Mouse (Mus musculus) kidney, adult 2 months (tissue): ENCODE results near the gene Casc3. TPM values are rescaled to one million over a fixed set of nuclear protein-coding genes. Genes with fewer than 3 reads are reported as not detected.

Experiments used
- DNase-seq: peaks from one replicate; pipeline ENCODE4 v3.0.0; 2021
- H3K27ac ChIP-seq: fragments of 200-500 bp; 2 replicates; pipeline ENCODE4 v1.5.1; 2012; ENCODE audit warnings: low read depth, low read length, control low read depth, inconsistent platforms; ENCODE audit not compliant: insufficient read depth
- H3K27me3 ChIP-seq: fragments of 200-500 bp; replicated peaks from 2 replicates; pipeline ENCODE4 v1.6.1; 2012; ENCODE audit warnings: mild to moderate bottlenecking, moderate library complexity, low read length, inconsistent platforms; ENCODE audit not compliant: control insufficient read depth, insufficient read depth
- H3K36me3 ChIP-seq: fragments of 200-500 bp; 2 replicates; pipeline ENCODE4 v1.6.1; 2012; ENCODE audit warnings: mild to moderate bottlenecking, moderate library complexity, low read length, inconsistent platforms; ENCODE audit not compliant: control insufficient read depth, insufficient read depth
- H3K4me1 ChIP-seq: fragments of 200-500 bp; 2 replicates; pipeline ENCODE4 v1.6.1; 2011; ENCODE audit warnings: low read length; ENCODE audit not compliant: control insufficient read depth, insufficient read depth
- H3K4me3 ChIP-seq: fragments of 200-500 bp; 2 replicates; pipeline ENCODE4 v1.5.1; 2011; ENCODE audit warnings: mild to moderate bottlenecking, low read depth, low read length, control low read depth; ENCODE audit not compliant: insufficient read depth
- CTCF ChIP-seq: fragments of 200-500 bp; conservative IDR thresholded peaks from 2 replicates; pipeline ENCODE4 v1.5.1; 2011; ENCODE audit warnings: low read depth, mild to moderate bottlenecking, control low read depth, low read length, moderate library complexity, mixed read lengths; ENCODE audit not compliant: insufficient read depth, insufficient read length
- POLR2A ChIP-seq: fragments of 200-500 bp; IDR thresholded peaks from one replicate; pipeline ENCODE4 v1.6.1; 2011; ENCODE audit warnings: low read depth, low read length, control low read depth
- WGBS: fragments of 180-500 bp; shearing (Covaris S2); methylation state at CpG from one replicate; pipeline ENCODE4 v1.1.7; 2018; 5-methylcytosine and 5-hydroxymethylcytosine counted together
- polyA plus RNA-seq: library from polyadenylated mRNA; depleted of rRNA; stranded (reverse); fragments of >200 nt; gene quantifications from 2 replicates; pipeline ENCODE4 v1.2.3, GENCODE M21; 2012

Gene Casc3
- polyA plus RNA-seq, 1 experiment: 24.5 TPM

DNA sequence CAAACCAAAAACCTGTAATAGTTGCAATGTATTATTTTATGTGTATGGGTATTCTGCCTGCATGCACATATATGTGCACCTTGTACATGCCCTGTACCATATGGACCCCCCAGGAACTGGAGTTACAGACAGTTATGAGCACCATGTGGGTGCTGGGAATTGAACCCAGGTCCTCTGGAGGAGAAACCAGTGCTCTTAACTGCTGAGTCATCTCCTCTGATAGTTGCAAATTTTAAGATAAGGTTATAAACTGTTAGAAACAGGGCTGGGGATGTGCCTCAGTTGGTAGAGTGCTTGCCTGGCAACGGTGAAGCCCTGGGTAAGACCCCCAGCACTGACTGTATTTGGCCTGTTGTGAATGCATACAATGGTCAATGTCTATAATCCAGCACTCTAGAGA, 13.3 kb upstream of the Casc3 start:
- WGBS: 83% methylated on average over 1 of the region's 1 CpGs

GRCm38 (mm10) chr11:98792081-98792480, 12.6 kb upstream of the Casc3 start:
- Histone ChIP-seq H3K36me3 (no peaks in the 10 kb centered on the region), H3K27ac (no peak overlapping the region), H3K4me1 (peaks cover 6% of the 10 kb centered on the region; the same call in 1 of the 2 replicates), H3K27me3 (no peaks in the 10 kb centered on the region), H3K4me3 (no peak overlapping the region)
- TF ChIP-seq CTCF: no peak
- no peak for TF ChIP-seq POLR2A
- 28% methylated on average over 4 of the region's 4 CpGs for WGBS
- DNase-seq: no peak

More for the DNA sequence above, 13.3 kb upstream of the Casc3 start:
- DNase-seq: no peak
- peaks cover 6% of the 10 kb centered on the region; the same call in 1 of the 2 replicates for H3K4me1 ChIP-seq
- TF ChIP-seq CTCF (no peak), POLR2A (no peak)
- no peak overlapping the region for H3K4me3 ChIP-seq
- H3K36me3 ChIP-seq: no peaks in the 10 kb centered on the region
- no peaks in the 10 kb centered on the region for H3K27me3 ChIP-seq
- H3K27ac ChIP-seq: no peak overlapping the region

DNA sequence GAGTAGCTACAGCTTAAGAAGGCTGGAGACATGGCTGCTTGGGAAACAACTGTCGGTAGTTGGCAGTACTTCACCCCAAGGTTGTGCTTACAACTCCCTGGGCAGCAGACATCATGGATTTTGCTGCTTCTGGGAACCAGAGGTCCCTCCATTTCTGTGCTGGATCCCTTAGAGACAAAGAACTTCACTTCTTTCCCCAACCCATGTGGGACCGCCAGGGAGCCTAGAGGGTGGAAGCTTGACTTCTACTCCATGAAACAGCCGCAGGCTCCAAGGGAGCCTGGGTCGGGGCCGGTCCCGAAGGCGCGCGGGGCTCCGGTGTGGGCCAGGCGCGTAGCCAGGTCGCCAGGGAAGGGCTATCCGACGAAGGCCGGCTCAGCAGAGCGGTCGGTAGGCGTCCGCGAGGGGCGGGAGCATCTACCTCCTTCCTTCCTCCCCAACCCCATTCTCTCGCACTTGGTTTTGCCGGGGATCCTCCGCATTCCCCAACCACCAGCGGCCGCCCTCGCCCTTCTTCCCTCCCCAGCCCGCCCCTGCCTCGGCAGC, 10.2 kb upstream of the Casc3 start:
- H3K27me3 ChIP-seq: no peaks in the 10 kb centered on the region
- peaks cover 12% of the 10 kb centered on the region for H3K4me1 ChIP-seq
- peak; percentile 84 for DNase-seq
- WGBS: 1% methylated on average over 29 of the region's 30 CpGs
- H3K36me3 ChIP-seq: no peaks in the 10 kb centered on the region
- H3K4me3 ChIP-seq: peak overlapping the region; percentile 84
- peak overlapping the region; percentile 98 for H3K27ac ChIP-seq
- peak; percentile 52 for TF ChIP-seq POLR2A
- TF ChIP-seq CTCF: peak; percentile 38

DNA sequence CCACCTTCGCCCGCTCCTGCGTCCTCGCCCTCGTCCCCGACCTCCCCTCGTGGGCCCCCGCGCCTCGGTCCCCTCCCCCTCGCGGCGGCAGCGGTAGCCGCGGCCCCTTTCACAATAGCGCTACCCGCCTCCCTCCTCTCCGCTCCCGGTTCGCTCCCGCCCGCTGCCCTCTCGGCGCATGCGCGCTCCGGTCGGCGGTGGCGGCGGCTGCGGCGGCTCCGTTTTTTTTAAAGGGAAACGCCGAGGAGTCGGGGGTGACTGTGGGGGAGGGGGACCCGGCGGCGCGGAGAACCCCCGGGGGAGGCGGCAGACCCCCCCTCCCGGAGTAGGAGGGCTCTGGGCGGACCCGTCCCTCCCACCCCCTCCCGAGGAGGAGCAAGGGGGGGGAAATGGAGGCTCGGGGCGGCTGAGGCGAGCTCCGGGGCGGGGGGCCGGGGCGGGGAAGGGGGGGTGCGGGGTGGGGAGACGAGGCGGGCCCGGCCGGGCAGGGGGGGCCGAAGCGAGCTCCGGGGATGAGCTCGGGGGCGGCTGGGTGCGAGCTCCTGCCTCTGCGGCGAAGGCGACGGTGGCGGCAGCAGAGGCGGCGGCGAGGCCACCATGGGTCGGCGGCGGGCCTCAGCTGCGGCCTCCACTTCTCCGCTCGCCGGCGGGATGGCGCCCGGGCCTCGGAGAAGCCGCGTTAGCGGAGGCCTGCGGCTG, 9.5 kb upstream of the Casc3 start, which contains the start of gene Msl1:
Gene Msl1 (plus strand): TSS at position 502 of the 699 bp plus-strand sequence.
- peak within 1 kb of the TSS; percentile 98 for H3K27ac ChIP-seq
- peaks cover 3% of the 10 kb centered on the region for H3K36me3 ChIP-seq
- H3K27me3 ChIP-seq: no peaks in the 10 kb centered on the region
- 2% methylated on average over 81 of the region's 89 CpGs for WGBS
- peak; percentile 94 for DNase-seq
- H3K4me1 ChIP-seq: peaks cover 12% of the 10 kb centered on the region
- H3K4me3 ChIP-seq: peak within 1 kb of the TSS; percentile 84
- no peak for TF ChIP-seq POLR2A
- TF ChIP-seq CTCF: no peak

DNA sequence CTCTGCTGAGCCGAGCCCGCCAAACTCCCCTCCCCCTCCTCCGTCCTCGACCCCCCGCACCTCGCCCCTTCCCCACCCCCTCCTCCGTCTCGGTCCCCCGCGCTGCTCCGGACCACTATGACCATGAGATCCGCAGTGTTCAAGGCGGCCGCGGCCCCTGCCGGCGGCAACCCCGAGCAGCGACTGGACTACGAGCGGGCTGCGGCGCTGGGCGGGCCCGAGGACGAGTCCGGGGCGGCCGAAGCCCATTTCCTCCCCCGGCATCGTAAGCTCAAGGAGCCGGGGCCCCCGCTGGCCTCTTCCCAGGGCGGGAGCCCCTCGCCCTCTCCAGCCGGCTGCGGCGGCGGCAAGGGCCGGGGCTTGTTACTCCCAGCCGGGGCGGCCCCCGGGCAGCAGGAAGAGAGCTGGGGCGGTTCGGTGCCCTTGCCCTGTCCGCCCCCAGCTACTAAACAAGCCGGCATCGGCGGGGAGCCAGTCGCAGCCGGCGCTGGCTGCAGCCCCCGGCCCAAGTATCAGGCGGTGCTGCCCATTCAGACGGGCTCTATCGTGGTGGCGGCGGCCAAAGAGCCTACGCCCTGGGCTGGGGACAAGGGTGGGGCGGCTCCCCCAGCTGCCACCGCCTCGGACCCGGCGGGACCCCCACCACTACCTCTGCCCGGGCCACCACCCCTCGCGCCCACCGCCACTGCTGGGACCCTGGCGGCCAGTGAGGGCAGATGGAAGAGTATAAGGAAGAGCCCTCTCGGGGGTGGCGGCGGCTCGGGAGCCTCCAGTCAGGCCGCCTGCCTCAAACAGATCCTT, 8.8 kb upstream of the Casc3 start:
- H3K4me3 ChIP-seq: peak overlapping the region; percentile 84

DNA sequence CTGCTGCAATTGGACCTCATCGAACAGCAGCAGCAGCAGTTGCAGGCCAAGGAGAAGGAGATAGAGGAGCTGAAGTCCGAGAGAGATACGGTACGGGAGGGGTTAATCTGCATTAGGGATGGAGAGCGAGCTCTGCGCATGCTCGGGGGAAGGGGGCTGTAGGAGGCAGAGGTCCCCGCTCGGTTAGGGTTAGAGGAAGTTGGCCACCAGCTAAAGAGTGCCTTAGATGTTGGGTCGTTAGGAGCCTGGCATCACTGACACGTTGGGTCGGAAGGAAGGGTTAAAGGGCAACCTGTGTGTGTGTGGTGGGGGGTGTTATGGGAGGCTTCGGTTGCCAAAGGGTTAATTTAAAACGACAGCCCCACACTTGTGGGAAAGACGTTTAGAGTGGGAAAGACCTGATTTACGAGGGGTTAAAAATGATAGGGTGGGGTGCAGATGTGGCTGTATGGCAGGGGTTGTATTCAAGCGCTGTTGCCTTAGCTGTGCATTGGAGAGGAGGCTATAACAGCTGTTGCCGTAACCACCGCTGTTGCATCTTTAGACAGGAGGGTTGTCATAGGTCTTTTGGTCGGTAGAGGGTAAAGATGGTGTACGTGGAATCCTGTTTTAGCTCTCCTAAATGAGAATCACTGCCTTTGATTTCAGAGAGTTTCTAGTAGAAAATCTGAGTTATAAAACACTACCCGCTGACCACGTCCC, 8.0 kb upstream of the Casc3 start:
- Histone ChIP-seq H3K4me1 (peaks cover 12% of the 10 kb centered on the region), H3K36me3 (peaks cover 4% of the 10 kb centered on the region), H3K27ac (peak overlapping the region; percentile 66), H3K4me3 (peak overlapping the region; percentile 84), H3K27me3 (no peaks in the 10 kb centered on the region)
- TF ChIP-seq POLR2A (no peak), CTCF (no peak)
- WGBS: 2% methylated on average over 23 of the region's 23 CpGs
- peak; percentile 57 for DNase-seq

More for the DNA sequence above, 8.8 kb upstream of the Casc3 start:
- peak; percentile 66 for DNase-seq
- Histone ChIP-seq H3K27me3 (no peaks in the 10 kb centered on the region), H3K36me3 (peaks cover 3% of the 10 kb centered on the region), H3K4me1 (peaks cover 12% of the 10 kb centered on the region), H3K27ac (peak overlapping the region; percentile 77)
- 1% methylated on average over 72 of the region's 74 CpGs for WGBS
- TF ChIP-seq CTCF (no peak), POLR2A (no peak)
